In genomic region chr2:92185062-92185765, GRCm38 (mm10) we compare ENCODE assay signal across 8 mouse cellular contexts.
A peak's percentile ranks its signal among the peaks of the same experiment; 100 is the strongest.
DNase-seq lines count a peak whose midpoint lies in the region; ATAC-seq and TF ChIP-seq lines count a peak whose summit lies in the region.

No protein-coding gene starts in this region.

- DNase-seq in A20 (ENCODE audit: low read depth, low spot score), result peak; percentile 78
- peak; percentile 34 for DNase-seq in adrenal gland, adult 8-10 months
- peak; percentile 54 for DNase-seq in liver, postnatal 0 days
- DNase-seq in thymus, adult 2 months, result peak; percentile 43

- no peak for TF ChIP-seq EP300 in liver, postnatal 0 days (IDR thresholded peaks at IDR 0.05; ENCODE audit: low read depth)

- H3K4me2 ChIP-seq in embryonic facial prominence, embryonic 12.5 days (replicated peaks), result peak overlapping the region; percentile 75
- H3K4me2 ChIP-seq in heart, embryonic 12.5 days, result peak overlapping the region; percentile 95
- peak overlapping the region; percentile 88 for H3K4me2 ChIP-seq in kidney, embryonic 15.5 days
- H3K4me2 ChIP-seq in liver, postnatal 0 days (ENCODE audit: low read depth, low read length), result peak overlapping the region; percentile 98
- H3K4me2 ChIP-seq in neural tube, embryonic 14.5 days (ENCODE audit: low read depth, low read length), result peak overlapping the region; percentile 94

- peak; percentile 16; the same call in 1 of the 2 replicates for ATAC-seq in embryonic facial prominence, embryonic 12.5 days (ENCODE audit: insufficient number of reproducible peaks, insufficient read depth, low FRiP score, low TSS enrichment)
- ATAC-seq in heart, embryonic 12.5 days (ENCODE audit: insufficient number of reproducible peaks, low FRiP score), result peak; percentile 47; the same call in 1 of the 2 replicates
- ATAC-seq in kidney, embryonic 15.5 days (replicated peaks; ENCODE audit: low FRiP score), result peak; percentile 31
- peak; percentile 10; the same call in 1 of the 2 replicates for ATAC-seq in liver, postnatal 0 days
- ATAC-seq in neural tube, embryonic 14.5 days (ENCODE audit: low read depth), result 0 out of 2 replicates have a peak, but pooled peaks have one; percentile 25

- H3K36me3 ChIP-seq in embryonic facial prominence, embryonic 12.5 days, result no peaks in the 10 kb centered on the region
- H3K36me3 ChIP-seq in heart, embryonic 12.5 days, result no peaks in the 10 kb centered on the region
- no peaks in the 10 kb centered on the region for H3K36me3 ChIP-seq in kidney, embryonic 15.5 days
- H3K36me3 ChIP-seq in liver, postnatal 0 days (replicated peaks; ENCODE audit: insufficient read depth, low read length), result no peaks in the 10 kb centered on the region
- no peaks in the 10 kb centered on the region for H3K36me3 ChIP-seq in neural tube, embryonic 14.5 days (ENCODE audit: control insufficient read depth, insufficient read depth, low read length)
- no peaks in the 10 kb centered on the region for H3K36me3 ChIP-seq in thymus, adult 2 months (ENCODE audit: control insufficient read depth, insufficient read depth, low read length)

- H3K4me1 ChIP-seq in embryonic facial prominence, embryonic 12.5 days, result peaks cover 29% of the 10 kb centered on the region
- H3K4me1 ChIP-seq in heart, embryonic 12.5 days (replicated peaks), result peaks cover 21% of the 10 kb centered on the region
- H3K4me1 ChIP-seq in kidney, embryonic 15.5 days, result peaks cover 35% of the 10 kb centered on the region
- peaks cover 16% of the 10 kb centered on the region for H3K4me1 ChIP-seq in liver, postnatal 0 days (ENCODE audit: insufficient read depth)
- peaks cover 27% of the 10 kb centered on the region for H3K4me1 ChIP-seq in neural tube, embryonic 14.5 days (ENCODE audit: control insufficient read depth, insufficient read depth, low read length)
- H3K4me1 ChIP-seq in thymus, adult 2 months (replicated peaks; ENCODE audit: control insufficient read depth, insufficient read depth, low read length), result peaks cover 4% of the 10 kb centered on the region

- H3K27me3 ChIP-seq in embryonic facial prominence, embryonic 12.5 days, result no peaks in the 10 kb centered on the region
- H3K27me3 ChIP-seq in heart, embryonic 12.5 days (replicated peaks), result no peaks in the 10 kb centered on the region
- no peaks in the 10 kb centered on the region for H3K27me3 ChIP-seq in kidney, embryonic 15.5 days
- no peaks in the 10 kb centered on the region for H3K27me3 ChIP-seq in liver, postnatal 0 days (ENCODE audit: insufficient read depth, low read length)
- no peaks in the 10 kb centered on the region for H3K27me3 ChIP-seq in neural tube, embryonic 14.5 days (ENCODE audit: control insufficient read depth, insufficient read depth, low read length)
- H3K27me3 ChIP-seq in thymus, adult 2 months (ENCODE audit: control insufficient read depth, insufficient read depth, low read length), result no peaks in the 10 kb centered on the region

- H3K4me3 ChIP-seq in embryonic facial prominence, embryonic 12.5 days, result peak overlapping the region; percentile 74
- peak overlapping the region; percentile 94 for H3K4me3 ChIP-seq in heart, embryonic 12.5 days
- H3K4me3 ChIP-seq in kidney, embryonic 15.5 days (replicated peaks), result peak overlapping the region; percentile 81
- H3K4me3 ChIP-seq in liver, postnatal 0 days (ENCODE audit: low read depth, low read length), result peak overlapping the region; percentile 72
- peak overlapping the region; percentile 77 for H3K4me3 ChIP-seq in neural tube, embryonic 14.5 days (ENCODE audit: low read depth, low read length)
- H3K4me3 ChIP-seq in thymus, adult 2 months (ENCODE audit: control insufficient read depth, insufficient read depth, low read length), result peak overlapping the region; percentile 67

- no peaks in the 10 kb centered on the region for H3K9me3 ChIP-seq in embryonic facial prominence, embryonic 12.5 days
- no peaks in the 10 kb centered on the region for H3K9me3 ChIP-seq in heart, embryonic 12.5 days (replicated peaks)
- no peaks in the 10 kb centered on the region for H3K9me3 ChIP-seq in kidney, embryonic 15.5 days (replicated peaks)
- no peaks in the 10 kb centered on the region for H3K9me3 ChIP-seq in liver, postnatal 0 days (ENCODE audit: low read length)
- H3K9me3 ChIP-seq in neural tube, embryonic 14.5 days (ENCODE audit: control insufficient read depth, low read length), result no peaks in the 10 kb centered on the region

- no peak for TF ChIP-seq POLR2A in thymus, adult 2 months (IDR thresholded peaks at IDR 0.05; ENCODE audit: control insufficient read depth, extremely low read depth, insufficient read depth, low read length, poor library complexity)

- no peak for TF ChIP-seq CTCF in liver, postnatal 0 days (IDR thresholded peaks at IDR 0.05; ENCODE audit: low read depth)
- no peak for TF ChIP-seq CTCF in thymus, adult 2 months (IDR thresholded peaks at IDR 0.05; ENCODE audit: borderline replicate concordance, control insufficient read depth, extremely low read depth, insufficient read depth, low read length, poor library complexity)

- peak overlapping the region; percentile 90 for H3K9ac ChIP-seq in embryonic facial prominence, embryonic 12.5 days
- peak overlapping the region; percentile 97 for H3K9ac ChIP-seq in heart, embryonic 12.5 days
- H3K9ac ChIP-seq in kidney, embryonic 15.5 days, result peak overlapping the region; percentile 86
- peak overlapping the region; percentile 88 for H3K9ac ChIP-seq in liver, postnatal 0 days (replicated peaks)
- peak overlapping the region; percentile 89 for H3K9ac ChIP-seq in neural tube, embryonic 14.5 days (replicated peaks; ENCODE audit: low read depth, low read length)

- WGBS in embryonic facial prominence, embryonic 12.5 days, result under 1% methylated on average over 31 of the region's 47 CpGs
- WGBS in heart, embryonic 12.5 days, result under 1% methylated on average over 45 of the region's 47 CpGs
- WGBS in kidney, embryonic 15.5 days, result under 1% methylated on average over 40 of the region's 47 CpGs
- 5% methylated on average over 36 of the region's 47 CpGs for WGBS in liver, postnatal 0 days (ENCODE audit: insufficient replicate concordance)
- WGBS in neural tube, embryonic 14.5 days, result 1% methylated on average over 35 of the region's 47 CpGs
- under 1% methylated on average over 47 of the region's 47 CpGs for WGBS in thymus, adult 2 months

- H3K27ac ChIP-seq in embryonic facial prominence, embryonic 12.5 days, result peak overlapping the region; percentile 100
- H3K27ac ChIP-seq in heart, embryonic 12.5 days (ENCODE audit: poor library complexity, severe bottlenecking), result peak overlapping the region; percentile 100
- peak overlapping the region; percentile 100 for H3K27ac ChIP-seq in kidney, embryonic 15.5 days
- H3K27ac ChIP-seq in liver, postnatal 0 days (ENCODE audit: low read depth), result peak overlapping the region; percentile 97
- peak overlapping the region; percentile 99 for H3K27ac ChIP-seq in neural tube, embryonic 14.5 days (ENCODE audit: low read depth, low read length)
- peak overlapping the region; percentile 94 for H3K27ac ChIP-seq in thymus, adult 2 months (ENCODE audit: control insufficient read depth, insufficient read depth, low read length)

Comparison
In these comparisons a context has a peak if more than half of its experiments do, and no peak if none do; other contexts are left out.
1. Peak in every context shown above with its lines: DNase-seq, ATAC-seq, H3K4me3 ChIP-seq and H3K27ac ChIP-seq.